Mouse (Mus musculus) monocyte, adult 2 months (primary cell): ENCODE measurements around the gene Pgghg.

ENCODE experiments used
- DNase-seq, 2 experiments: peaks; one replicate each; pipeline ENCODE4 v3.0.0; 2022; ENCODE audit warnings: low spot score in 2 of 2, low read depth in 1 of 2

The Pgghg gene

DNA sequence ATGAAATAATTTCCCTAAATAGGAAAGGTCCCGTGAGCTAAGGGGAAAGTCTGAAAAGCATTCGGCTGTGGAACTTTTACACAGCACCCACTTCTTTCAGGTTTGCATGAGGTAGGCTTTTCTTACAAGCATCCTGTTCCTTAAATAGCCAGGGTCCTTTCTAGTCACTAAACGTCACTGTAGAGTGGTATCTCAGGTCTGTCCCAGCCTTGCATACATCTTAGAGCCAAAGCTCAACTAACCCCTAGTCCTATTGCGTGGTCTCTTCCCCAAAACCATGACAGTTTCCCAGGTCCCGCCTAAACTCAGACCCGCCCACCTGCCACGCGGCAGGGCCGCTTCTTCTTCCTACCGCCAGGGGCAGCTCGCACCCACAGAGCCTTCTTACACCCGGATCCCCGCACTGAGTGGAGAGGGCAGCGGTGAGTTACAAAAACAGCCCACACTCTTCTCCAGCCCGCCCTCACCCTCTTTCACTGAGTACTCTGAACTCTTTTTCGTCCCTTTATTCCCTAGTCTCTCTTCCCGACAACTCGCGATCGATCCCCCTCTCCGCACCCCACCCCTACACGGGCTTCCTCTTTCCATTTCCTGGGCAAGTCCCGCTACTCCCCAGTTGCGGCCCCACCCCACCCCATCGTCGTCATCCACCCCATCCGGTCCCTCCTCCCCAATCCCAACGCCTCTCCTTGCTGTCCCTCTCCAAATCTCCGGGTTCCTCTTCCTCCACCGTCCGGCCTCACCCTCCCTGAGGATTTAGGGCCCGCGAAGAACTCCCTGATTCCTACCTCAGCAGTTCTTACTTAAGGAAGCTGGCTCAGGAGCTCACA is at the start of gene Pgghg:
Gene Pgghg, plus strand, starts transcription at position 170 of the 830 bp plus-strand sequence.
- peak; percentile 79 to 85 for DNase-seq

- DNase-seq = no peak
These were observed 47.2 kb upstream of the Pgghg start for GRCm38 (mm10) chr7:140894031-140894430.

DNA sequence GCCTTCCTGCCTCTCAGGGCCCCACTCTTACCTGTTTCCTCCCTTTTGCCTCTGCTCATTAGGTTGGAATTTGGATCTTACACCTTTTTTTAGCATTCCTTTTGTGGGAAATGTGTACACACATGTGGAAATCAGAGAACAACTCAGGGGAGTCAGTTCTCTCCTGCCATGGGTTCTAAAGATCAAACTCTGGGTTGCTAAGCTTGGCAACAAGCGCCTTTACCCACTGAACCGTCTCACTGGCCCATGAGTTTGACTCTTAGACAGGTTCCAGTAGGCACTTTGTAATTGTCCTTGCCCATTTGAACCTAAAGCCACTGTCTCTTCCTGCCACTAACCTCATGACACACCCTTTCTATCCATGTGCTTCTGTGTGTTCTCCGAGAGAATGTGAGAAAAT is 46.6 kb upstream of the Pgghg start:
- no peak for DNase-seq

GRCm38 (mm10) chr7:140897863-140898262 is 43.3 kb upstream of the Pgghg start:
- DNase-seq = no peak

GRCm38 (mm10) chr7:140899121-140899520 is 42.1 kb upstream of the Pgghg start:
- DNase-seq = no peak

DNA sequence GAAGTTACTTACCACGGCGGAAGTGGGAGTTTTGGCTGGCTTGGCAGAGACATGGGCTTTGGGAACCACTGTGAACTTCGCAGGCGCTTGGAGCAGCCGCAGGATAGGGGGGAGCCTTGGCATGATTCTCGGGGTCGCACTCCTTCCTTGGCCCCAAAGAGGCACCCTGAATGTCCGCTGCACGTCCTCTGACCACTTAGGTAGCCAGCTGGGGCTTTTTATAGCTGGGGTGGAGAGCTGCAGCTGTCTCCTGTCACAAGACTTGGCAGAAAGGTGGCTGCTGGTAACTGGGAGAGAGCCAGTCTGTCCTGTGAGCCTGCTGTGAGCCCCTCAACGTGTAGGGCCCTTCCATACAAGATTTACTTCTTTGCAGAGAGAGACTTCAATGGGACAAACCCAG is 41.0 kb upstream of the Pgghg start, which contains the start of gene Cox8b:
Gene Cox8b, minus strand, starts transcription at position 227 of the 400 bp plus-strand sequence.
- no peak for DNase-seq

GRCm38 (mm10) chr7:140902036-140902875 is 38.9 kb upstream of the Pgghg start:
- DNase-seq = no peak

GRCm38 (mm10) chr7:140903212-140903611 is 38.0 kb upstream of the Pgghg start:
- DNase-seq = peak in 1 of 2 experiments; percentile 37

- DNase-seq = no peak
These were observed 35.5 kb upstream of the Pgghg start for GRCm38 (mm10) chr7:140905642-140906081.

- no peak for DNase-seq
These were observed 34.1 kb upstream of the Pgghg start for GRCm38 (mm10) chr7:140907131-140907530.

- DNase-seq = no peak
These were observed 33.5 kb upstream of the Pgghg start for GRCm38 (mm10) chr7:140907697-140908096.

- peak in 1 of 2 experiments; percentile 14 for DNase-seq
These were observed 33.0 kb upstream of the Pgghg start for GRCm38 (mm10) chr7:140908181-140908580.

DNA sequence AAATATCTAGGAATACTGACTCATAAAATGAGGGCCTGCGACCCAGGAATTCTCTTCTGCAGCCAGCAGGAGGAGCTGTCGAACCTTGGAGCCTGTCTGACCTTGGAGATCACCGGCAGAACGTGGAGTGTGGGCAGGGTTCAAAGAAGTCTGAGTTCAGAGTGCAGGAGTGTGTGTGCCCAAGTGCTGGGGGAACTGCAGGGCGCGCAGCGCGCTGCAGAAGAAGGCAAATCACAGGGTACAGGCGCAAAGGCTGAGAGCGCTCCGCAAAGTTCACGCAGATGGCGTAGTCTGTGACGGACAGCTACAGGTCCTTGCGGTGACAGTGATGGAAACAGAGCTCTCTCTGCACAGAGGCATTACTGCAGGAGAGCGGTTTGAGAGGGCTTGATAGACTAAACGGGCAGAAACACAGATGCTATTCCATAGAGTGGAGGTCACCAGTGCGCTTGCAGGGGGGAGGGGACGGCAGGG is 32.5 kb upstream of the Pgghg start:
- DNase-seq = peak; percentile 33 to 70

- no peak for DNase-seq
These were observed 28.9 kb upstream of the Pgghg start for GRCm38 (mm10) chr7:140912293-140912692.

DNA sequence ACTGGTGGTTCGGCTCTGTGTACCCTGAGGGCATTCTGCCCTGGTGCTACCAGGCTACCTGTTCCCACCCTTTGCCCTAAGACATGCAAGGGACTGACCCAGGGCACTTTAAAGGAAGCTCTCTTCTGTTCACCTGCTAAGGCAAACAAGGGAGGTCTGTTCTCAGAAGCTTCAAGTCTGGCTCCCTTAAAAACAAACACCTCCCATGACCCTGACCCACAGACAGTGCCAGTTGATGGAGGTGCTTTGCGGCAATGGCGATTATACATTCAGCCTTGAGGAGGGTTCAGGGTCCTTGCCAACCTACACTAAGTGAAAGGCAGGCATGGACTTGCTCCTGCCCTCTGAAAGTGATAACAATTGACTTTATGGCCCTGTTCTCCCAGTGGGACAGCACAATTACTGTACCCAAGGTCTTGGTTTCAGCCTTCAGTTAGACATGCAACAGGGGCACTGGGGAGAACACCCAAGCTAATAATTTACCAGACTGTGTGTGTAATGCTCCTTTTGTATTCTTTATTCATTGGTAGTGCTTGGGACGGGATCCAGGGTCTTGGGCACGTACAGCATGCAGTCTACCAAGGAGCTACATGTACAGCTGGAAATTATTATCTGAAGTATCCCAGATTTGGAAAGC is 28.2 kb upstream of the Pgghg start:
- no peak for DNase-seq

DNA sequence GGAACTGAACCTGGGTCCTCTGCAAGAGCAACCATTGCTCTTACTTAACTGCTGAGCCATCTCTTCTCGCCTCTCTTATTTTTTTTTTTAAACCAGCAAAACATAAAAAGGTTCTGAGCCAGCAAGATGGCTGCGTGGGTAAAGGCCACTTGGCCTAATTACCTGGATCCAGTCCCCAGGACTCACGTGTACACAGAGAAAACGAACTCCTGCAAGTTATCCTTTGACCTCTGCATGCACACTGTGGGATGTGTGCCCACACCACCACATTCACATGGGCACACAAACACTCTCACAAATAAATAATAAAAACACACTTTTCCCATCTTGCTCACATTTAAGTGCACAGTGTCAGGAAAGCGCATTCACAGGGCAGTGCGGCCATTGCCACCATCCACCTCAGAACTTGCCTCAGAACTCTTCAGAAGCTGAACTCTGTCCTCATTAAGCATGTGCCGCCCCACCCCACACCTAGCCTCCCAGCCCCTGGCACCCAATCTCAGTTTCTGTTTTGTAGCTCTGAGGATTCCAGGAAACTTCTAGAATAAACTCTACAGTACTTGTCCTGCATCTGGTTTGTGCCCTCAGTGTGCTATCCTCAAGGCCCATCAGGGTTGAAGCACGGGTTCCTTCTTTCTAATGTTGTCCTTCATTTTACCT is 27.0 kb upstream of the Pgghg start:
- DNase-seq = no peak

- DNase-seq = no peak
These were observed 21.3 kb upstream of the Pgghg start for GRCm38 (mm10) chr7:140919911-140920310.

DNA sequence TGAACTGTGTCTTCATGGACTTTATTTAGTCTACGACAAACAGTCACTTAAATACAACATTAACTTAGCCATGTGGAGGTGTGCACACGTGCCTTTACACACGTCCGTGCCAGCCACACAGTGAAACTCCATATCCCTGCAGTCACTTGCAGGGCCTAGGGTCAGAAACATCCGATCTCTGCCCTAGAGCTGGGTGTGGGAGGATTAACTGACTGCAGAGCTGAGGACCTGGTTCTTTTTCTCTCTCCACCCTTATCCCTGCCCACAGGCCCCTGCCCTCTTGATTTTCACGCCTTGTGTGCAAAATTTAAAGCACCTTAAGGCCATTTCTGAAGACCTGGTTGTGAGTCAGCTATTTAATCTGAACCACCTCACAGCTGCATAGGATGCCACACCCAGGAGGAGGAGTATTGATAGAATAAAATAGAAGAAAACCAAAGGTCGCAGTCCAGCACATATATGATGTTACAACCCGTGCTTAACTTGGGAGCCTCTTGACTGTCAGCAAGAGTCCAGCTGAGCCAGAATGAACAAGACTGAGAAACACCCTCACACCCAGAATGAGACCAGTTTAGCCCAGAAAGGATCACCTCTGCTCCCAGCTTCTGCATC is 20.7 kb upstream of the Pgghg start, which contains the start of gene Nlrp6:
Gene Nlrp6, plus strand, starts transcription at position 485 of the 612 bp plus-strand sequence.
- DNase-seq = no peak

- DNase-seq = no peak
These were observed 19.8 kb upstream of the Pgghg start for GRCm38 (mm10) chr7:140921225-140921975.
